Mouse (Mus musculus): ENCODE results near the gene Mrpl52. TPM values are rescaled to one million over a fixed set of nuclear protein-coding genes. Genes with fewer than 3 reads are reported as not detected.
A peak's percentile ranks its signal among the peaks of the same experiment; 100 is the strongest.

The Mrpl52 gene
- polyA plus RNA-seq, 1 experiment from 2014 or later, result 218 TPM

DNA sequence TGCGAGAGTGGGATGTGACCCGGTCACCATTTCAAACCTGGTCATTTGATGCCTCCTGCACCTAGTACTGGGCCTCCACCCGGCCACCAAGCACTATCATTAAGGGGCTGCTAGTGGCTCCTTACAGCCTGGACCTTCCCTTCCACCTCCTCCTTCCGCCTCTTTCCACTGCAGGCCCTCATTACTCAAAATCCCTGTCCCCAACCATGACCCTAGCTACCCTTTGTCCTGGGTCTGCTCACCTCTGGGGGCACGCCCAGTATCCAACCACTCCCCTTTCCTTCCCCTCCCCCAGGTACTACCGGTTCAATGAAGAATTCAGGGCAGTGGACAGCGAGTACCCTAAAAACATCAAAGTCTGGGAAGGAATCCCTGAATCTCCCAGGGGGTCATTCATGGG is 12.9 kb downstream of the Mrpl52 start:
- ATAC-seq (ENCODE audit: insufficient number of reproducible peaks, low FRiP score, low TSS enrichment, low read depth), result no peak
- no peaks in the 10 kb centered on the region for H3K9me3 ChIP-seq
- no peak overlapping the region for H3K9ac ChIP-seq
- 70% methylated on average over 7 of the region's 7 CpGs for WGBS
- H3K27me3 ChIP-seq, result no peaks in the 10 kb centered on the region
- no peak overlapping the region for H3K4me2 ChIP-seq
- peaks cover 67% of the 10 kb centered on the region for H3K36me3 ChIP-seq
- H3K4me3 ChIP-seq, result no peak overlapping the region
- no peak overlapping the region for H3K27ac ChIP-seq
- H3K4me1 ChIP-seq, result peaks cover 34% of the 10 kb centered on the region

DNA sequence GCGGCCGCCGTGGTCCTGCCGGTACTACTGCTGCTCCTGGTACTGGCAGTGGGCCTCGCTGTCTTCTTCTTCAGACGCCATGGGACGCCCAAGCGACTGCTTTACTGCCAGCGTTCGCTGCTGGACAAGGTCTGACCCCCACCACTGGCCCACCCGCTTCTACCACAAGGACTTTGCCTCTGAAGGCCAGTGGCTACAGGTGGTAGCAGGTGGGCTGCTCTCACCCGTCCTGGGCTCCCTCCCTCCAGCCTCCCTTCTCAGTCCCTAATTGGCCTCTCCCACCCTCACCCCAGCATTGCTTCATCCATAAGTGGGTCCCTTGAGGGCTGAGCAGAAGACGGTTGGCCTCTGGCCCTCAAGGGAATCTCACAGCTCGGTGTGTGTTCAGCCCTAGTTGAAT is 13.8 kb downstream of the Mrpl52 start:
- H3K9me3 ChIP-seq, result no peaks in the 10 kb centered on the region
- H3K4me1 ChIP-seq, result peaks cover 30% of the 10 kb centered on the region
- ATAC-seq (ENCODE audit: insufficient number of reproducible peaks, low FRiP score, low TSS enrichment, low read depth), result no peak
- no peak overlapping the region for H3K4me2 ChIP-seq
- H3K36me3 ChIP-seq, result peaks cover 61% of the 10 kb centered on the region
- H3K27ac ChIP-seq, result no peak overlapping the region
- no peak overlapping the region for H3K9ac ChIP-seq
- H3K4me3 ChIP-seq, result no peak overlapping the region
- 90% methylated on average over 14 of the region's 14 CpGs for WGBS
- no peaks in the 10 kb centered on the region for H3K27me3 ChIP-seq

DNA sequence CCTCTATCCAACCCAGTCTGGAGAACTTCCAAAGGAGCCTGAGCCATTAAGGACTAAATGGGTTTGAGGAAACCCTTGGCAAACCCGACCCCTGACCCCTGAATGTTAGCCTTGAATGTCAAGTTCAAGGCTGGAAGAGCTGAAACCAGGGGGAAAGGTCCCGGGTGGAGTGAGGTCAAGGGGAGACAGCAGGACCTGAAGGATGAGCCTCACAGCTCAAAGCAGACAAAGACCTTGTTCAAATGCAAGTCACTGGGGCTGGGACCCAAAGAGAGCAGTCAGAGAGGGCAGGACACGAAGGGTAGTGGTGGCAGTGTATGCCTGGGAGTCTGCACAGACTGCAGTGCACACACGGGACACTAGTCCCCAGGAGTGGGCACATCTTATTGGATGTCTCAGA is 14.7 kb downstream of the Mrpl52 start:
- Histone ChIP-seq H3K9me3 (no peaks in the 10 kb centered on the region), H3K9ac (no peak overlapping the region), H3K27me3 (no peaks in the 10 kb centered on the region), H3K4me1 (peaks cover 37% of the 10 kb centered on the region), H3K4me2 (no peak overlapping the region), H3K4me3 (no peak overlapping the region), H3K36me3 (peaks cover 53% of the 10 kb centered on the region), H3K27ac (no peak overlapping the region)
- no peak for ATAC-seq (ENCODE audit: insufficient number of reproducible peaks, low FRiP score, low TSS enrichment, low read depth)
- 89% methylated on average over 4 of the region's 4 CpGs for WGBS

DNA sequence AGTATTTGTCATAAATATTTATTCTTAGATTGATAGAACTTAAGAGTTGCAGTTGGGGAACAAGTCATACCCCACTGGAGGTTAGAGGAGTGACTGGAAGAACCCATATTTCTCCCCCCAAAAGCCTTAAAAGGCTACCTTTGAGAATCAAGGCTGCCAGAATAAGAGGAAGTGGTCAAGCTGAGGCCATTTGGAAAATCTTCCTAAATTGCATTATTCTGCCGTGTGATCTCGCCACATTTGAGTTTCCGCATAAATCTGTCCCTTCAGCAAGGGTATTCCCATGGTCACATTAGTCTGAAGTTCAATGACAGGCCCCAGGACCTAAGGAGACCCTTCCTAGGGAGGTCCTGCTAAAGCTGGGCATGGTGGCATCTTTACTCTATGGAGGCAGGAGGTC is 15.8 kb downstream of the Mrpl52 start:
- Histone ChIP-seq H3K9ac (no peak overlapping the region), H3K4me2 (no peak overlapping the region), H3K9me3 (no peaks in the 10 kb centered on the region), H3K36me3 (peaks cover 41% of the 10 kb centered on the region), H3K27ac (peak overlapping the region; percentile 87), H3K4me3 (no peak overlapping the region), H3K4me1 (peaks cover 37% of the 10 kb centered on the region), H3K27me3 (no peaks in the 10 kb centered on the region)
- no peak for ATAC-seq (ENCODE audit: insufficient number of reproducible peaks, low FRiP score, low TSS enrichment, low read depth)
- WGBS, result 79% methylated on average over 3 of the region's 3 CpGs

DNA sequence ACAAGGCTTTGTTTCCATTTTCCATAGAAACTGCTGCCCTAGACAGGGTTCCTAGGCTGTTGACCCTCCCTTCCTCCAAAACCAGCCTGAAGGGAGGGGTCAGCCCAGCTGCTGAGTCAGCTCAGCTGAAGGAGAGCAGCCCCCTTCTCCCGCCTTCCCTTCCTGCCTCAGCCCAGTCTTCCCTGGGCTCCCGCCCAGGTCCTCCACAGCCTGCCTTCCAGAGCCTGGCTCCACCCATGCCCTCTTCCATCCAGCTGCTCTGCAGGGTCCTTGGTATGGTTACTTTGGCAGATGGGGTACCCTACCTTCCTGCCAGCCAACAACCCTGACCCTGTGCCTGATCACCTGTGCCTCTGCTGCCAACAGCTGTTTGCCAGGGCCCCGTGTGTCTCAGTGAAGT is 16.5 kb downstream of the Mrpl52 start:
- no peaks in the 10 kb centered on the region for H3K9me3 ChIP-seq
- WGBS, result 0% methylated on average over 3 of the region's 3 CpGs
- H3K4me3 ChIP-seq, result no peak overlapping the region
- H3K9ac ChIP-seq, result no peak overlapping the region
- peaks cover 36% of the 10 kb centered on the region for H3K36me3 ChIP-seq
- peak overlapping the region; percentile 23; the same call in 1 of the 2 replicates for H3K4me2 ChIP-seq
- H3K4me1 ChIP-seq, result peaks cover 37% of the 10 kb centered on the region
- H3K27me3 ChIP-seq, result no peaks in the 10 kb centered on the region
- peak overlapping the region; percentile 87 for H3K27ac ChIP-seq
- ATAC-seq (ENCODE audit: insufficient number of reproducible peaks, low FRiP score, low TSS enrichment, low read depth), result peak; percentile 87

DNA sequence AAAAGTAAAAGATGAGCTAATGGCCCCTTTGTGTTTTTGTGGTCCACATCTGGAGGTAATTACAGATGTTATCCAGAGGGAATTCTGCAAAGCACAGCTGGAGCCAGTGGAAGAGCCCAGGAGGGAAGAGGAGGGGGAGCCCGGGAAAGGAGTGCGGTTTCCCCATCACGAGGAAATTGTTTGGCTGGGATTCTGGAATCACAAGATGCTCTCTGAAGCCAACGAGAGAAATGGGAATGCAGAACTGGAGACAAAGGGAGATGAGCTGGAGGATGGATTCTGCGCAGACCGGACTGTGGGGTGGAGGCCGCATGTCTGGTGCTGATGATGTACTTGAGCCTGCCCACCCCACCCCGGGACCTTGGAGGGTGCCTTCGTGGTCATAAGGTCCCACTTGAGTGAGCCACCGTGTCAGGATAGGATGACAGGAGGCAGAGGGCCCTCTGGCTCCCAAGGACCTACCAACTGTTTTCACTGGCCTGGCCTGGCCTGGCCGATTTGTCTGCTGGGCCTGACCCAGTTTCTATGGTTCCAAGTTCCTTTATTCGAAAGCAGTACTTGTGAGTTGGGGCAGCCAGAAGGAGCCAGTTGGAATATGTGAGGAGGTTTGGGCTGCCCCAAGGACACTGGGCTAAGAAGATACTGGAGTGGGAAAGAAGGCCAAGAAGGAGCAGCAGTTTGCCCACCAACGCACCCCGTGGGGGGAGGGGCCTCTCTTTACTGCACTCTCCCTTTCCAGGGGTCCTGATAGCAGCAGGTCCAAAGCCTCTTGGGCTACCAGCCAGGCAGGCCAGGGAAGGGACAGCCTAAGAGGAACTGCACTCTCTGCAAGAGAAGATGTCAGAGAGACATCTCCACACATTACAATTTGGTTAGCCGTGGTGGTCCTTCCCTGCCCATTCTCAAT is 17.3 kb downstream of the Mrpl52 start:
- no peak overlapping the region for H3K9ac ChIP-seq
- peak overlapping the region; percentile 87 for H3K27ac ChIP-seq
- H3K36me3 ChIP-seq, result peaks cover 28% of the 10 kb centered on the region
- no peaks in the 10 kb centered on the region for H3K9me3 ChIP-seq
- peak overlapping the region; percentile 23; the same call in 1 of the 2 replicates for H3K4me2 ChIP-seq
- 45% methylated on average over 15 of the region's 15 CpGs for WGBS
- peak; percentile 65 for ATAC-seq (ENCODE audit: insufficient number of reproducible peaks, low FRiP score, low TSS enrichment, low read depth)
- no peak overlapping the region for H3K4me3 ChIP-seq
- peaks cover 41% of the 10 kb centered on the region for H3K4me1 ChIP-seq
- H3K27me3 ChIP-seq, result no peaks in the 10 kb centered on the region

DNA sequence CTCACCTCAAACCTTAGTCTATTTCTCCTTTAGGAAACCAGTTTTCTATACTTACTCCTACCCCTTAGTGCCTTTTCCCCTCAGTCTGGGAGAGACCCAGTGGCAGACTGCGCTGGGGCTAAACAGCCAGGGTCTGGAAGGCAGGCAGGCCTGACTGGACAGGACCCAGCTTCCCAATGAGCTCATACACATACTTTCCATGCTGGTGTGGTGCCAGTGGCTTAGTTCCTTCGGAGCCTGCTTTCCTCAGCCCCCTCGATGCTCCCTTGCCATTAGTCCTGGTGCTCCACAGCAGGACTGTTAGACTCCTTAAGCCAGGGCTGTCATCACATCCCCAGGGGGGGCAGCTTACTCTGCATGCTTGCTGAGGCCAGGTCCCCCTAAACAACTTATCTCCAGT is 18.8 kb downstream of the Mrpl52 start:
- no peaks in the 10 kb centered on the region for H3K9me3 ChIP-seq
- peaks cover 13% of the 10 kb centered on the region for H3K36me3 ChIP-seq
- peaks cover 42% of the 10 kb centered on the region for H3K4me1 ChIP-seq
- ATAC-seq (ENCODE audit: insufficient number of reproducible peaks, low FRiP score, low TSS enrichment, low read depth), result no peak
- 44% methylated on average over 3 of the region's 3 CpGs for WGBS
- peak overlapping the region; percentile 63 for H3K27ac ChIP-seq
- H3K4me3 ChIP-seq, result no peak overlapping the region
- no peaks in the 10 kb centered on the region for H3K27me3 ChIP-seq
- no peak overlapping the region for H3K4me2 ChIP-seq
- H3K9ac ChIP-seq, result no peak overlapping the region

DNA sequence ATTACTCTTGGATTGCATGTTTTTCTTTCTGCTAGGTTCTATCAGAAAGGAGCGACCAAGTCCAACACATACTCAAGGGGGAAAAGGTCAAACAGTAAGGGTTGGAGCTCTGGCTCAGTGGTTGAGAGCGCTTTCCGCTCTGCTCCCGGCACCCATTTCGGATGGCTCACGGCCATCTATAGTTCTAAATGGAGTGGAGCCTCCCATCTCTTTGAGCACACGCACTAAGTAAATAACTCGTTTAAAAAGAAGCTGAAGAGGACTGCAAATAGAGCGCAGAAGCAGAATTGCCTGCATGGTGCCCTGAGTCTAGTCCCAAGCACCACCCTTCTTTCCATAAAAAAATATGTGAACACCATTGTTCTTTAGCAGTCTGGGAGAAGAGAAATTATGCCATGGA is 26.9 kb downstream of the Mrpl52 start:
- Histone ChIP-seq H3K9ac (no peak overlapping the region), H3K27ac (no peak overlapping the region), H3K27me3 (no peaks in the 10 kb centered on the region), H3K4me2 (no peak overlapping the region), H3K4me1 (peaks cover 4% of the 10 kb centered on the region; the same call in 1 of the 2 replicates), H3K9me3 (no peaks in the 10 kb centered on the region), H3K4me3 (no peak overlapping the region), H3K36me3 (no peaks in the 10 kb centered on the region)
- WGBS, result 91% methylated on average over 9 of the region's 9 CpGs
- no peak for ATAC-seq (ENCODE audit: insufficient number of reproducible peaks, low FRiP score, low TSS enrichment, low read depth)

DNA sequence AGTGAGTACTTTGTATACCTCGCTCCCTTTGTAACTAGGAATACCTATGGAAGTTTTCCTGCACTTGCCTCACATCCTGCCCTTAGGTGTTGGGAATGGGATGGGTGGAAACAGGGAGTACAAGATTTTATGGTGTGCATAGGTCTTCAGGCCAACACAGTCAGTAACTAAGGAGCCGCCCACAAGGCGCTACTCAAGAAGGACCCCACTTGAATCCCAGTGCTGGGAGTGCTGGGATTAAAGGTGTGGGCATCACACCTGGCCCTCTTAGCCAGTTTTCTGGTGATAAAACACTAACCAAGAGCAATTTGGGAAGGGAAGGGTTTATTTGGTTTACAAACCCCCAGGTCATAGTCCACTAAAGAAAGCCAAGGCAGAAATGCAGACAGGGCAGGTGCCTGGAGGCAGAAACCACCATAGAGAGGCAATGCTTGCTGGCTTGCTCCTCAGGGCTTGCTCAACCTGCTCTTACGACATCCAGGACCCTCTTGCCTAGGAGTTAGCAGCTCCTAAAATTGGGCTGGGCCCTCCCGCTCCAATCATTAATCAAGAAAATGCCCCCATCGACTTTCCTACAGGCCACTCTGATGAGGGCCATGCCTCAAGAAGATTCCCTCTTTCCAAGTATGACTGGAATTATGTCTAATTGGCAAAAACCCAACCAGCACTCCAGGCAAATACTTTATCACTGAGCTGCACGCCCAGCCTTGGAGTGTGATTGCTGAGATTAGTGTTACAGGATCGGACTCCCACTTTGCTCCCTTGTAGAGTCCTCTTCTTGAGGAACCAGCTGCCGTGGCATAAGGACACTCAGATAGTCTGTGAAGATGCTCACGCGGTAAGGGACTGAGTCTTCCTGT is 28.2 kb downstream of the Mrpl52 start:
- Histone ChIP-seq H3K9me3 (no peaks in the 10 kb centered on the region), H3K27ac (no peak overlapping the region), H3K4me2 (no peak overlapping the region), H3K4me1 (no peaks in the 10 kb centered on the region), H3K36me3 (no peaks in the 10 kb centered on the region), H3K27me3 (no peaks in the 10 kb centered on the region), H3K9ac (no peak overlapping the region), H3K4me3 (no peak overlapping the region)
- 72% methylated on average over 11 of the region's 11 CpGs for WGBS
- no peak for ATAC-seq (ENCODE audit: insufficient number of reproducible peaks, low FRiP score, low TSS enrichment, low read depth)

DNA sequence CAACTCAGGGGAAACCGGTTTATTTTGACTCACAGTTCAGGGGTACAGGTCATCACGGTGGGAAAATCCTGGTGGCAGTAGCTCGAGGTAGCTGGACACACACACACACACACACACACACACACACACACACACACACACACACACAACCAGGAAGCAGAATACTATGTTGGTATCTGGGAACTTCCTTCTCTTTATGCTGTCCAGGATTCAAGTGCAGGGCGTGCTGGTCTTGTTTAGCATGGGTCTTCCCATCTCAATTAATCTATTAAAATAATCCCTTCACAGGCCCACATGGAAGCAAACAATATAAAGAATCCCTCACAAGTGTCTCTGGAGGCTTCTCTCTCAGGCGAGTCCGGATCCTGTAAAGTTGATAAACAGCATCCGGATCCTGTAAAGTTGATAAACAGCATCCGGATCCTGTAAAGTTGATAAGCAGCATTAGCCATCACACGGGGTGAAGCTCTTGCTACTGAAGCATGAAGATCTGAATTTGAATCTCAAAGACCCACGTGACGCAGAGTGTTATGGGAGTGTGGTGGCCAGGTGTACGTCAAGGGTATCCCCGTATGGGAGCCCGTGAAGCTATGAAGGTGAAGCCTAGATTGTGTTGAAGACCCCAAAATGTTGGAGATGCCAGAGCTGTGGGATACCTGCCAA is 31.3 kb downstream of the Mrpl52 start:
- no peak overlapping the region for H3K27ac ChIP-seq
- H3K36me3 ChIP-seq, result no peaks in the 10 kb centered on the region
- no peak overlapping the region for H3K9ac ChIP-seq
- no peak for ATAC-seq (ENCODE audit: insufficient number of reproducible peaks, low FRiP score, low TSS enrichment, low read depth)
- H3K27me3 ChIP-seq, result no peaks in the 10 kb centered on the region
- H3K4me3 ChIP-seq, result no peak overlapping the region
- no peaks in the 10 kb centered on the region for H3K4me1 ChIP-seq
- H3K4me2 ChIP-seq, result no peak overlapping the region
- no peaks in the 10 kb centered on the region for H3K9me3 ChIP-seq
- WGBS, result 83% methylated on average over 14 of the region's 14 CpGs

DNA sequence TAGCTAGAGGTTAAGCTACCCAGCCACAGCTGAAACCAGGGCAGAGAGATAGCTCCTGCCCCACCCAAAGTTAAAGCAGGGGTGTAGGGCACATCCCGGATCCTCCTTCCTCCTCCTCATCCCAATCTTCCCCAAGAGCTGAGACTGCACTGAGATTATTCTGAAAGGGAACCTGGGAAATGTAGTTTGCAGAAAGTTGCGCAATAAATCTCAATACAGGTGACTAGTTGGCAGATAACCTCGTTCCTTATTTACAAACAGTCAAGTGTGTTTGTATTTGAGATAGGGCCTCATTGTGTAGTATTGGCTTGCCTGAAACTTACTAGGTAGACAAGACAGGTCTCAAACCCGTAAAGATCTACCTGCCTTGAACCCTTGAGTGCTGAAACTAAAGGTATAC is 35.4 kb downstream of the Mrpl52 start:
- ATAC-seq (ENCODE audit: insufficient number of reproducible peaks, low FRiP score, low TSS enrichment, low read depth), result no peak
- H3K27me3 ChIP-seq, result no peaks in the 10 kb centered on the region
- no peak overlapping the region for H3K9ac ChIP-seq
- WGBS, result 73% methylated on average over 4 of the region's 4 CpGs
- H3K4me1 ChIP-seq, result peaks cover 11% of the 10 kb centered on the region; the same call in 1 of the 2 replicates
- no peak overlapping the region for H3K4me2 ChIP-seq
- H3K36me3 ChIP-seq, result peaks cover 11% of the 10 kb centered on the region
- no peak overlapping the region for H3K4me3 ChIP-seq
- H3K9me3 ChIP-seq, result no peaks in the 10 kb centered on the region
- H3K27ac ChIP-seq, result no peak overlapping the region
